Mouse (Mus musculus): ENCODE measurements around the gene Mecom. TPM values are rescaled to one million over a fixed set of nuclear protein-coding genes. Genes with fewer than 3 reads are reported as not detected.
"Not testable (repeated sequence)": the region's sequence is repeated elsewhere in the genome, so short reads cannot be mapped to it uniquely, and the experiment has no call there.

The Mecom gene
- polyA plus RNA-seq, 1 experiment from 2014 or later, result 217 TPM

GRCm38 (mm10) chr3:30445247-30445969, 102.4 kb downstream of the Mecom start:
- H3K4me3 ChIP-seq, result no peak overlapping the region
- 97% methylated on average over 4 of the region's 4 CpGs for WGBS
- H3K27ac ChIP-seq, result peak overlapping the region; percentile 20; the same call in 1 of the 2 replicates
- H3K4me1 ChIP-seq, result peaks cover 10% of the 10 kb centered on the region
- no peak for DNase-seq (ENCODE audit: low spot score)
- no peaks in the 10 kb centered on the region for H3K9me3 ChIP-seq (replicated peaks)
- H3K27me3 ChIP-seq (ENCODE audit: low read depth, poor library complexity, severe bottlenecking), result no peaks in the 10 kb centered on the region
- peaks cover 37% of the 10 kb centered on the region for H3K36me3 ChIP-seq

GRCm38 (mm10) chr3:30441646-30442045, 106.2 kb downstream of the Mecom start:
- peaks cover 34% of the 10 kb centered on the region for H3K36me3 ChIP-seq
- no peak overlapping the region for H3K4me3 ChIP-seq
- H3K27me3 ChIP-seq (ENCODE audit: low read depth, poor library complexity, severe bottlenecking), result no peaks in the 10 kb centered on the region
- H3K27ac ChIP-seq, result no peak overlapping the region
- H3K9me3 ChIP-seq (replicated peaks), result no peaks in the 10 kb centered on the region
- no peak for DNase-seq (ENCODE audit: low spot score)
- peaks cover 34% of the 10 kb centered on the region for H3K4me1 ChIP-seq

- no peak for DNase-seq (ENCODE audit: low spot score)
- no peak overlapping the region for H3K4me3 ChIP-seq
- H3K4me1 ChIP-seq, result peaks cover 34% of the 10 kb centered on the region
- H3K27ac ChIP-seq, result peak overlapping the region; percentile 57
- WGBS, result 31% methylated on average over 7 of the region's 7 CpGs
- no peaks in the 10 kb centered on the region for H3K27me3 ChIP-seq (ENCODE audit: low read depth, poor library complexity, severe bottlenecking)
- no peaks in the 10 kb centered on the region for H3K9me3 ChIP-seq (replicated peaks)
- H3K36me3 ChIP-seq, result peaks cover 25% of the 10 kb centered on the region
These were observed 109.8 kb downstream of the Mecom start for GRCm38 (mm10) chr3:30438007-30438406.

- DNase-seq (ENCODE audit: low spot score), result no peak
- H3K4me1 ChIP-seq, result peaks cover 34% of the 10 kb centered on the region
- peaks cover 24% of the 10 kb centered on the region for H3K36me3 ChIP-seq
- no peaks in the 10 kb centered on the region for H3K27me3 ChIP-seq (ENCODE audit: low read depth, poor library complexity, severe bottlenecking)
- 89% methylated on average over 6 of the region's 6 CpGs for WGBS
- no peaks in the 10 kb centered on the region for H3K9me3 ChIP-seq (replicated peaks)
- peak overlapping the region; percentile 61 for H3K27ac ChIP-seq
- H3K4me3 ChIP-seq, result no peak overlapping the region
These were observed 111.2 kb downstream of the Mecom start for GRCm38 (mm10) chr3:30436561-30436960.

GRCm38 (mm10) chr3:30436131-30436530, 111.7 kb downstream of the Mecom start:
- Histone ChIP-seq H3K27ac (peak overlapping the region; percentile 61), H3K9me3 (replicated peaks) (no peaks in the 10 kb centered on the region), H3K4me3 (no peak overlapping the region), H3K4me1 (peaks cover 34% of the 10 kb centered on the region), H3K27me3 (ENCODE audit: low read depth, poor library complexity, severe bottlenecking) (no peaks in the 10 kb centered on the region), H3K36me3 (peaks cover 22% of the 10 kb centered on the region)
- WGBS, result 59% methylated on average over 9 of the region's 9 CpGs
- no peak for DNase-seq (ENCODE audit: low spot score)

GRCm38 (mm10) chr3:30428877-30429276, 118.9 kb downstream of the Mecom start:
- 83% methylated on average over 5 of the region's 5 CpGs for WGBS
- DNase-seq (ENCODE audit: low spot score), result no peak
- peaks cover 36% of the 10 kb centered on the region for H3K36me3 ChIP-seq
- no peaks in the 10 kb centered on the region for H3K27me3 ChIP-seq (ENCODE audit: low read depth, poor library complexity, severe bottlenecking)
- H3K27ac ChIP-seq, result no peak overlapping the region
- H3K4me3 ChIP-seq, result no peak overlapping the region
- H3K9me3 ChIP-seq (replicated peaks), result no peaks in the 10 kb centered on the region; the same call in 1 of the 2 replicates
- no peaks in the 10 kb centered on the region for H3K4me1 ChIP-seq

GRCm38 (mm10) chr3:30424036-30424435, 123.8 kb downstream of the Mecom start:
- no peak for DNase-seq (ENCODE audit: low spot score)
- peaks cover 19% of the 10 kb centered on the region for H3K4me1 ChIP-seq
- no peaks in the 10 kb centered on the region for H3K27me3 ChIP-seq (ENCODE audit: low read depth, poor library complexity, severe bottlenecking)
- 88% methylated on average over 5 of the region's 5 CpGs for WGBS
- H3K9me3 ChIP-seq (replicated peaks), result no peaks in the 10 kb centered on the region; the same call in 1 of the 2 replicates
- H3K27ac ChIP-seq, result no peak overlapping the region
- peaks cover 31% of the 10 kb centered on the region for H3K36me3 ChIP-seq
- no peak overlapping the region for H3K4me3 ChIP-seq

- peaks cover 29% of the 10 kb centered on the region for H3K36me3 ChIP-seq
- WGBS, result 91% methylated on average over 4 of the region's 4 CpGs
- not testable (repeated sequence) for DNase-seq (ENCODE audit: low spot score); H3K9me3 ChIP-seq (replicated peaks); H3K27me3 ChIP-seq (ENCODE audit: low read depth, poor library complexity, severe bottlenecking); H3K4me3 ChIP-seq
- H3K27ac ChIP-seq, result peak overlapping the region; percentile 91
- H3K4me1 ChIP-seq, result peaks cover 39% of the 10 kb centered on the region
These were observed 125.9 kb downstream of the Mecom start for GRCm38 (mm10) chr3:30421948-30422347.

- H3K9me3 ChIP-seq (replicated peaks), result no peaks in the 10 kb centered on the region; the same call in 1 of the 2 replicates
- peak overlapping the region; percentile 91 for H3K27ac ChIP-seq
- DNase-seq (ENCODE audit: low spot score), result peak; percentile 56
- WGBS, result 28% methylated on average over 5 of the region's 5 CpGs
- peaks cover 50% of the 10 kb centered on the region for H3K4me1 ChIP-seq
- no peaks in the 10 kb centered on the region for H3K27me3 ChIP-seq (ENCODE audit: low read depth, poor library complexity, severe bottlenecking)
- H3K4me3 ChIP-seq, result no peak overlapping the region
- H3K36me3 ChIP-seq, result peaks cover 25% of the 10 kb centered on the region
These were observed 126.9 kb downstream of the Mecom start for GRCm38 (mm10) chr3:30420899-30421298.

GRCm38 (mm10) chr3:30414173-30414572, 133.6 kb downstream of the Mecom start:
- H3K9me3 ChIP-seq (replicated peaks), result no peaks in the 10 kb centered on the region
- H3K36me3 ChIP-seq, result peaks cover 5% of the 10 kb centered on the region; the same call in 1 of the 2 replicates
- H3K4me3 ChIP-seq, result no peak overlapping the region
- peaks cover 88% of the 10 kb centered on the region for H3K4me1 ChIP-seq
- H3K27ac ChIP-seq, result no peak overlapping the region; the same call in 1 of the 2 replicates
- no peaks in the 10 kb centered on the region for H3K27me3 ChIP-seq (ENCODE audit: low read depth, poor library complexity, severe bottlenecking)
- DNase-seq (ENCODE audit: low spot score), result no peak
- 89% methylated on average over 6 of the region's 6 CpGs for WGBS

GRCm38 (mm10) chr3:30410778-30411177, 137.0 kb downstream of the Mecom start:
- no peak for DNase-seq (ENCODE audit: low spot score)
- Histone ChIP-seq H3K4me1 (peaks cover 61% of the 10 kb centered on the region), H3K9me3 (replicated peaks) (no peaks in the 10 kb centered on the region), H3K27me3 (ENCODE audit: low read depth, poor library complexity, severe bottlenecking) (no peaks in the 10 kb centered on the region), H3K4me3 (no peak overlapping the region), H3K36me3 (0 out of 2 replicates have a peak, but pooled peaks cover 5% of the 10 kb centered on the region), H3K27ac (peak overlapping the region; percentile 50)
- WGBS, result 70% methylated on average over 4 of the region's 4 CpGs

GRCm38 (mm10) chr3:30404821-30405220, 143.0 kb downstream of the Mecom start:
- Histone ChIP-seq H3K27ac (no peak overlapping the region), H3K36me3 (peaks cover 10% of the 10 kb centered on the region; the same call in 1 of the 2 replicates), H3K4me1 (peaks cover 13% of the 10 kb centered on the region), H3K4me3 (no peak overlapping the region), H3K27me3 (ENCODE audit: low read depth, poor library complexity, severe bottlenecking) (no peaks in the 10 kb centered on the region), H3K9me3 (replicated peaks) (no peaks in the 10 kb centered on the region)
- 89% methylated on average over 4 of the region's 4 CpGs for WGBS
- no peak for DNase-seq (ENCODE audit: low spot score)

- H3K4me3 ChIP-seq, result no peak overlapping the region
- WGBS, result 81% methylated on average over 7 of the region's 7 CpGs
- H3K27me3 ChIP-seq (ENCODE audit: low read depth, poor library complexity, severe bottlenecking), result no peaks in the 10 kb centered on the region
- H3K4me1 ChIP-seq, result no peaks in the 10 kb centered on the region
- peaks cover 15% of the 10 kb centered on the region; the same call in 1 of the 2 replicates for H3K36me3 ChIP-seq
- no peak for DNase-seq (ENCODE audit: low spot score)
- no peak overlapping the region for H3K27ac ChIP-seq
- H3K9me3 ChIP-seq (replicated peaks), result no peaks in the 10 kb centered on the region
These were observed 148.9 kb downstream of the Mecom start for GRCm38 (mm10) chr3:30398911-30399310.

Measured in limb, embryonic 10.5 days (tissue).